In genomic region chr12:111165831-111166591, GRCm38 (mm10) we compare ENCODE assay signal across 8 mouse cellular contexts. TPM values are rescaled to one million over a fixed set of nuclear protein-coding genes. Genes with fewer than 3 reads are reported as not detected.
DNase-seq lines count a peak whose midpoint lies in the region; TF ChIP-seq lines count a peak whose summit lies in the region.

Gene Traf3, plus strand, starts transcription at chr12:111166370.

- peak; percentile 50 to 65 for DNase-seq in urinary bladder, adult 18-20 months (ENCODE audit: low spot score in 2 of 2)
- no peak for DNase-seq in urinary bladder, postnatal 10 days (ENCODE audit: low spot score)
- DNase-seq in embryo, embryonic 11 days: peak; percentile 96
- peak; percentile 76 to 80 for DNase-seq in heart, adult 9 months (ENCODE audit: low spot score in 2 of 2)
- peak; percentile 76 for DNase-seq in kidney, adult 9 months
- DNase-seq in liver, adult 2 months (ENCODE audit: extremely low read depth, low read depth, low spot score): peak; percentile 46
- peak; percentile 52 to 77 for DNase-seq in monocyte, adult 2 months (ENCODE audit: low read depth in 1 of 2, low spot score in 2 of 2)
- peak; percentile 54 to 79 for DNase-seq in spleen, postnatal 10 days (ENCODE audit: low spot score in 2 of 2)

- WGBS in liver, adult 2 months: 4% methylated on average over 88 of the region's 105 CpGs

- peak within 1 kb of the TSS; percentile 50 for H3K27ac ChIP-seq in liver, adult 2 months (replicated peaks; ENCODE audit: insufficient read depth, low read depth, low read length)

- peak within 1 kb of the TSS; percentile 70 for H3K9ac ChIP-seq in liver, adult 2 months (ENCODE audit: low read depth, low read length)

- no peak for TF ChIP-seq CTCF in liver, adult 2 months (IDR thresholded peaks at IDR 0.05; ENCODE audit: low read depth, low read length)

- TF ChIP-seq POLR2A in liver, adult 2 months (IDR thresholded peaks at IDR 0.05; ENCODE audit: extremely low read depth, insufficient read depth, low read length): no peak

- H3K4me3 ChIP-seq in liver, adult 2 months (ENCODE audit: insufficient read depth, low read depth, low read length): peak within 1 kb of the TSS; percentile 87

- H3K4me1 ChIP-seq in liver, adult 2 months (ENCODE audit: control insufficient read depth, insufficient read depth, low read length): no peaks in the 10 kb centered on the region; the same call in 1 of the 2 replicates

- peaks cover 2% of the 10 kb centered on the region; the same call in 1 of the 2 replicates for H3K79me2 ChIP-seq in liver, adult 2 months (ENCODE audit: control insufficient read depth, insufficient read depth, low read length)

- no peaks in the 10 kb centered on the region for H3K36me3 ChIP-seq in liver, adult 2 months (ENCODE audit: control insufficient read depth, insufficient read depth, low read length)

- H3K27me3 ChIP-seq in liver, adult 2 months (ENCODE audit: control insufficient read depth, insufficient read depth, low read length): no peaks in the 10 kb centered on the region

RNA-seq across cellular contexts. Expression of gene Traf3, which starts in this region (rescaled TPM):
- 2.3 and 3.0 TPM in 2 replicates for total RNA-seq in liver, adult 2 months (2014; rRNA removed)
- 6.2 and 6.8 TPM in 2 replicates for polyA plus RNA-seq in liver, adult 2 months (2012; rRNA removed)
